34 mouse cellular contexts compared by ENCODE assay signal in genomic region chr5:136917613-136918242, GRCm38 (mm10). TPM values are rescaled to one million over a fixed set of nuclear protein-coding genes. Genes with fewer than 3 reads are reported as not detected.
"Had no signal": no experiment of that assay in that cellular context is flagged by ENCODE, and none has a peak within 500 bp of the region (broad histone marks: within the 10 kb centered on the region; RNA-seq: fewer than 3 reads in every experiment).

No protein-coding gene starts in this region.

- DNase-seq: left cerebral cortex, postnatal 4 days; liver; liver, embryonic 13.5 days; liver, postnatal 0 days; lung, adult 18-20 months; lung, adult 2 months; lung, postnatal 10 days; lung, postnatal 14 days; lung, postnatal 36 days; lung, postnatal 4 days; midbrain, embryonic 14.5 days had no signal

- H3K9me3 ChIP-seq: limb, embryonic 10.5 days; limb, embryonic 12.5 days; limb, embryonic 13.5 days; limb, embryonic 15.5 days; liver, embryonic 12.5 days; liver, embryonic 13.5 days; liver, embryonic 15.5 days; lung, embryonic 15.5 days; megakaryocyte, embryonic 14.5 days; midbrain, embryonic 12.5 days; midbrain, embryonic 13.5 days; midbrain, embryonic 15.5 days had no signal

- H3K36me3 ChIP-seq: liver, embryonic 13.5 days; liver, embryonic 15.5 days had no signal

- H3K27ac ChIP-seq: limb, embryonic 12.5 days; limb, embryonic 13.5 days; limb, embryonic 15.5 days; liver, embryonic 12.5 days; liver, embryonic 13.5 days; liver, embryonic 14.5 days; liver, embryonic 15.5 days; lung, embryonic 15.5 days; macrophage; midbrain, embryonic 12.5 days; midbrain, embryonic 13.5 days had no signal

- H3K27me3 ChIP-seq: limb, embryonic 12.5 days; limb, embryonic 13.5 days; limb, embryonic 15.5 days; liver, embryonic 12.5 days; liver, embryonic 13.5 days; liver, embryonic 15.5 days; lung, embryonic 15.5 days; megakaryocyte, embryonic 14.5 days; midbrain, embryonic 12.5 days; midbrain, embryonic 13.5 days; midbrain, embryonic 15.5 days had no signal

- H3K9ac ChIP-seq: limb, embryonic 12.5 days; limb, embryonic 13.5 days; limb, embryonic 15.5 days; liver, embryonic 13.5 days; liver, embryonic 14.5 days; liver, embryonic 15.5 days; liver, postnatal 0 days; lung, embryonic 14.5 days; lung, embryonic 15.5 days; midbrain, embryonic 12.5 days; midbrain, embryonic 13.5 days; midbrain, embryonic 15.5 days had no signal

RNA-seq across cellular contexts. Expression of gene Col26a1, which starts 34.7 kb away (rescaled TPM):
- total RNA-seq: liver, adult 2 months; megakaryocyte progenitor cell, adult 5-6 weeks; megakaryocyte, adult 5-6 weeks; megakaryocyte-erythroid progenitor cell, adult 5-6 weeks; monocyte, adult 5-6 weeks had no signal
- polyA plus RNA-seq: liver, adult 2 months; liver, postnatal 0 days; macrophage had no signal

RNA-seq across cellular contexts. Expression of gene Cldn15, which starts 48.7 kb away (rescaled TPM):
- total RNA-seq: left cerebral cortex, adult 18-20 months; left cerebral cortex, postnatal 10 days; left cerebral cortex, postnatal 25 days; left cerebral cortex, postnatal 36 days had no signal
- polyA plus RNA-seq: macrophage had no signal
